Comparison of ENCODE assay signal across 8 mouse cellular contexts in the genomic region with DNA sequence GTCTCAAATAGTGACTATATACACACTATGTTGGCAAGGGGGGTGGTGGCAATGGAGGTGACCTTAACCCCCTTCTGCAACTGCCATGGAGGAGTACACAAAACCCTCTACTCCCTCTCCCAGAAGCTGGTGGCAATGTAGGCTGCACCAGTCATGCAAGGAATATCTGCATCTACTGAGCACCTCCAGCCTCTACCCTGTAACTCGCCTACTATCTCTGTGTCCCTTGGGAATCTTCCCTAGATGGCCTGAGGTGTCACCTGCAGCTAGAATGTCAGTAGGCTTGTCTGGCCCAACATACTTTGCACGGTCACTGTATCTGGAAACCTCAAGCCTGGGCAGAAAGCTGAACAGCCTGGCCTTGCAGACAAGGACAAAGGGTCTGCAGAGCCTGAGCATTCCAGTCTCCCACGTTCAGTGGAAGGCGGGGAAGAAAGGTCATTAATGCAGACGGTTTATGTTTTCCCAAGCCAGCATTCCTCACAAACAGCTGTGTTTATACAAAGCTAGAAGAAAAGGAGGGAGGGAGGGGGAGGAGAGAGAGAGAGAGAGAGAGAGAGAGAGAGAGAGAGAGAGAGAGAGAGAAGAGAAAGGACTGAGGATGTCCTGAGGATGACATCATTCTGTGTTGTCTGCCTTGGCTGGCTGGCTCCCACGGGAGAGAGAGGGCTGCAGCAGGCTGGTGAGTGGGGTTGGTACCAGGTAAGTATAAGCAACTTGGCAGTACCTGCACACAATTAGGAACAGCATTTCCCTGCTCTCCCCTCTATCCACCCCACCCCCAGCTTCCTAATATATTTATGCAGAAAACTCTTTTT.
DNase-seq lines count a peak whose midpoint lies in the region; ATAC-seq lines count a peak whose summit lies in the region.

No protein-coding gene starts in this region.

- ATAC-seq in hindbrain, embryonic 11.5 days (ENCODE audit: low FRiP score), result peak; percentile 69
- no peak for ATAC-seq in erythroblast, adult 5-6 weeks (replicated peaks; ENCODE audit: low FRiP score, poor library complexity, severe bottlenecking)

- 0 out of 2 replicates have a peak, but pooled peaks cover 2% of the 10 kb centered on the region for H3K4me1 ChIP-seq in hindbrain, embryonic 11.5 days (replicated peaks; ENCODE audit: control insufficient read depth, insufficient read depth, low read length)
- H3K4me1 ChIP-seq in midbrain, embryonic 10.5 days, result peaks cover 23% of the 10 kb centered on the region

- no peak overlapping the region for H3K9ac ChIP-seq in hindbrain, embryonic 11.5 days (ENCODE audit: low read depth, low read length)

- DNase-seq in ovary, adult 18-20 months (ENCODE audit: low spot score), result peak; percentile 49
- no peak for DNase-seq in ovary, postnatal 10 days (ENCODE audit: low spot score)
- DNase-seq in hindbrain, embryonic 11.5 days (ENCODE audit: low spot score), result peak; percentile 44
- peak; percentile 52 for DNase-seq in midbrain, embryonic 10.5 days (ENCODE audit: low spot score)
- DNase-seq in testis, postnatal 14 days (ENCODE audit: low spot score), result peak; percentile 27
- no peak for DNase-seq in cerebellum, postnatal 10 days
- DNase-seq in thymus, postnatal 10 days (ENCODE audit: low spot score in 2 of 2), result no peak

- peak overlapping the region; percentile 60; the same call in 1 of the 2 replicates for H3K27ac ChIP-seq in hindbrain, embryonic 11.5 days (ENCODE audit: low read depth, low read length)
- peak overlapping the region; percentile 89 for H3K27ac ChIP-seq in midbrain, embryonic 10.5 days (replicated peaks)

- WGBS in hindbrain, embryonic 11.5 days, result 13% methylated on average over 6 of the region's 6 CpGs
- WGBS in midbrain, embryonic 10.5 days, result 18% methylated on average over 6 of the region's 6 CpGs

- no peaks in the 10 kb centered on the region for H3K36me3 ChIP-seq in hindbrain, embryonic 11.5 days (ENCODE audit: control insufficient read depth, insufficient read depth, low read length)
- no peaks in the 10 kb centered on the region for H3K36me3 ChIP-seq in midbrain, embryonic 10.5 days

- no peak overlapping the region for H3K4me3 ChIP-seq in hindbrain, embryonic 11.5 days (ENCODE audit: low read depth, low read length)
- H3K4me3 ChIP-seq in midbrain, embryonic 10.5 days, result no peak overlapping the region

- H3K27me3 ChIP-seq in hindbrain, embryonic 11.5 days (ENCODE audit: control insufficient read depth, insufficient read depth, low read length), result no peaks in the 10 kb centered on the region
- no peaks in the 10 kb centered on the region for H3K27me3 ChIP-seq in midbrain, embryonic 10.5 days (ENCODE audit: low read depth, poor library complexity, severe bottlenecking)

- H3K9me3 ChIP-seq in hindbrain, embryonic 11.5 days (ENCODE audit: control insufficient read depth, low read length), result no peaks in the 10 kb centered on the region
- H3K9me3 ChIP-seq in midbrain, embryonic 10.5 days (replicated peaks), result no peaks in the 10 kb centered on the region; the same call in 1 of the 2 replicates

- no peak overlapping the region for H3K4me2 ChIP-seq in hindbrain, embryonic 11.5 days (replicated peaks; ENCODE audit: low read depth, low read length)

Comparison
In these comparisons a context has a peak if more than half of its experiments do, and no peak if none do; other contexts are left out.
1. DNase-seq: peak in ovary, adult 18-20 months (single experiment), hindbrain, embryonic 11.5 days (single experiment), midbrain, embryonic 10.5 days (single experiment) and testis, postnatal 14 days (single experiment); none in ovary, postnatal 10 days (single experiment), cerebellum, postnatal 10 days (0 of 2) and thymus, postnatal 10 days (0 of 2).